Mouse (Mus musculus): ENCODE results near the gene Ccnd3.
A peak's percentile ranks its signal among the peaks of the same experiment; 100 is the strongest.

The Ccnd3 gene

GRCm38 (mm10) chr17:47554621-47555020 lies 49.8 kb downstream of the Ccnd3 start:
- no peak for DNase-seq

DNA sequence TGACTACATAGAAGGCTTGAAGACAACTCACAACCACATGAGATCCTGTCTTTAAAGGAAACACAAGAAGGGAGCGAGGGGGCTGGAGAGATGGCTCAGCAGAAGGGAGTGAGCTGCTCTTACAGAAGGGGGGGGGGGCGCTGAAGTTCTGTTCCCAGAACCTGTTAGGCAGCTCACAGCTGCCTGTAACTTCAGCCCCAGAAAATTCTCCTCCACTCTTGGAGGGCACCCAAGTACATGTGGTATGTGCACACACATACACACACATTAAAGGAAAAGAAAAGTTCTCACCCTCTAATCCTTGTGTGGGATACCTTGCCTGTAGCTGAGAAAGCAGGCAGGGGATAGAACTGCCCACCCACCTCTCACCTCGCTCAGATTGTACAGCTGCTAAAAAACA lies 52.3 kb downstream of the Ccnd3 start:
- no peak for DNase-seq

GRCm38 (mm10) chr17:47559726-47560125 lies 54.9 kb downstream of the Ccnd3 start:
- no peak for DNase-seq

GRCm38 (mm10) chr17:47562875-47563274 lies 58.0 kb downstream of the Ccnd3 start:
- no peak for DNase-seq

DNA sequence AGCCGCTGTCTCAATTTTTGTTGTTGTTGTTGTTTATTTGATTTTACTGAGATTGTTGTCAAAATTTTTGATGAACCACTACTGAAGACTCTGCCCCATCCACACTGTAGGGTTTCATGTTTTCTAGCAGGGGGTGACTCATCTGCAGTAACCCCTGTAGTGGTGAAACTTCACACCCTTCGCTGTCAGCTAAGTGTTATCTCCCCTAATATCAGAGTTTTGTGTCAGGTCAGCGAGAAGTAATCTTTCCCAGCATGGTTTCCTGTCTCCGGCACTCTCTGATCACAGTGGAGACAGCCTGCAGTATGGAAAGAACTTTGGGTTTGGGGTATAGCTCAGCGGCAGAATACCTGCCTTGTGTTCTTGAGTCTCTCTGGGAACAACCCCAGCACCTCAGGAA lies 59.8 kb downstream of the Ccnd3 start:
- no peak for DNase-seq

DNA sequence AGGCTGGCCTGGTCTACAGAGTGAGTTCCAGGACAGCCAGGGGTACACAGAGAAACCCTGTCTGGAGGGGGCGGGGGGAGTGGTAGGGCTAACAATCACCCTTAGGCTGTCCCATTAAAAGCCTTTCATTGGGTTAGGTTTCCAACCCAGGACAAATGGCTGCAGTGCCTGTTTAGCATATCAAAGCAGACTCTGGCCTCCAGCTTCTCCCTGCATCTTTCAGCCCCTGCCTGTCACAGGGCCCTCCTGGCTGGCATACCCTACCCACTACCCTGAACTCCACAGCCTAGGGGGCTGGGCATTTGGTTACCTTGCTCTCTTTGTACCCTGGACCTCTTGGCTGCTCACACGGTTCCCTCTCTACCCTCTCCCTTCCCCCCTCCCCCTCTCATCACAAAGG lies 61.3 kb downstream of the Ccnd3 start:
- DNase-seq, result no peak

DNA sequence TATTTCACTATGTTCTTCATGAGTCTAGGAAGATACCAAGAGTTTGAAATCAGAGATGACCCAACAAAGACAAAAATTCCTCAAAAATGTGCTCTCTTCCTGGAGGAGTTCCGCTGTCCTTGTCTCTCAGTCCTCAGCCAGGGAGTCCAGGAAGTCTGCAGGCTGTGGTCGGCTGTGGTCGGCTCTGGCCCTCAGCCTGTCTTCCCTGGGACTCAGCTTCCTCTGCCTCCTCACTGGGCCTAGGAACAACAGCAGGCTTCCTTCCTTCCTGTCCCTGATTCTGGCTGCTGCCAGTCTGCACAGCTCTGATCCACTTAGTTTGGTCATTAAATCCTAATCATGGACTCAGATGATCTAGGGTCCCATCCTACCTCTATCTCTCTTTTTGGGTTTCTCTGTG lies 62.4 kb downstream of the Ccnd3 start:
- peak; percentile 61 for DNase-seq

GRCm38 (mm10) chr17:47568389-47568788 lies 63.5 kb downstream of the Ccnd3 start:
- no peak for DNase-seq

GRCm38 (mm10) chr17:47568951-47569527 lies 64.2 kb downstream of the Ccnd3 start:
- no peak for DNase-seq

DNA sequence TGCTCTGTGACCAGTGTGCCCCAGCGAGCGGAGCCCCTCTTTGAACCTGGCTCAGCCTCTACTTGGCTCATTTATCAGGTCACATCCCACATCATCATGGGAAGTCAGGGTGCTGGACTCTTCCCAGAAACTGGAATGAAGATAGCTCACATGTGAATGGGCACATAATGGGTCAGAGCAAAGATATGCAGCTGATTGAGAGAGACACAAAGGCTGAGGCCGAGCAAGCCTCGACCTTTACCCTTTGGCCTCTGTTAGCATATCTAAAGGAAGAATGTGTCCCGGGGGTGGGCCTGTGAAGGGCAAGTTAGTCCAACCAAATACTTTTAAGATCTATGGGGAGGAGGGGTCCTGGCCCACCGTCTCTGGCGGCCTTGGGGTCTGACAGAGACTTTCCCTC lies 66.8 kb downstream of the Ccnd3 start:
- no peak for DNase-seq

DNA sequence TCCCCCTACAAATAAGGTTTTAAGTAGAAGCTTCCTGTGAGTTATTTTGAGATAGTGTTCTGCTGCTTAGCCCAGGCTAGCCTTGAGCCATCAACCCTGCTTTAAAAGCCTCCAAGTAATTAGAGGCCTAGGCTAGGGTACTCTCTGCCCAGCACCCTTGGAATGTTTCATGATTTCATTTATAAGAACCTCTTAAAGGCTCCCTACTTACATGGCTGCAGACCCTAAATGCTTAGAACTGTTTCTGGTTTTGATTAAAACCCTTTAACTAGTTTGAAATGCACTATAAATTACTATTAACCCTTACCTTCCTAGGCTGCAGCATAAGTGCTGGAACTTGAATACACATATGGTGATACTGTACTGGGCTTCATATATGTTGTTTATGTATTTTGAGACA lies 67.6 kb downstream of the Ccnd3 start:
- no peak for DNase-seq

GRCm38 (mm10) chr17:47574028-47574427 lies 69.2 kb downstream of the Ccnd3 start:
- DNase-seq, result no peak

DNA sequence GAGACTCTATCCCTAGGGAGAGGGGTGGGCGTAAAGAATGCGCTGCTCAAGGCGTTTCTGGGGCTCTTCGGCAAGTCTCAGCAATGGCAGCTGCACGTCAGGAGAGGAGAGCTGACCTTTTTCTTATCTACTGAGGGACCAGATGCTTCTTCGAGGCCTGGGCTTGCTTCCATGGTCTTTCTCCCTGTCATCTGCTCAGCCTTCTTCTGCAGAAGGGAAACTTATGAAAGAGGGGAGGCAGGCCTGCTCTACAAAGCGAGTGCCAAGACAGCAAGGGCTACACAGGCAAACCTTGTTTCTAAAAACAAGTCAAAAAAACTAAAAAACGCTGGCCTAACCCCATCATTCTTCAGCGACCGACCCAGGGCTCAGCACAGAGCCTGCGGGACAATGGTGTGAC lies 70.0 kb downstream of the Ccnd3 start:
- no peak for DNase-seq

- no peak for DNase-seq
Measured at GRCm38 (mm10) chr17:47578655-47579054, 73.8 kb downstream of the Ccnd3 start.

DNA sequence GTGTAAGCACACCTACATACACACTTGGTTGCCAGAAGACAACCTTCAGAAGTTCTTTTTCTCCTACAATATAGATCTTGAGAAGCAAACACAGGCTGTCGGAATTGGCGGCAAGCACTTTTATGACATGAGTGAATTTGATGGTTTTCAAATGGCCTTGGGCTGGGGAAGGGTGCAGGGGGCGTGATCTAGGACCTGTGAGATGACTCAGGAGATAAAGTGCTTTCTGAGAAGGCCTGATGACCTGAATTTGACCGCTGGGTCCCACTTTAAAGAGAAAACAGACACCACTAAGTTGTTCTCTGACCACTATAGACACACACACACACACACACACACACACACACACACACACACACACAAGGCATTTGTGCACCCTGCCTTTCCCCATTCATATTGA lies 76.1 kb downstream of the Ccnd3 start:
- DNase-seq, result no peak

DNA sequence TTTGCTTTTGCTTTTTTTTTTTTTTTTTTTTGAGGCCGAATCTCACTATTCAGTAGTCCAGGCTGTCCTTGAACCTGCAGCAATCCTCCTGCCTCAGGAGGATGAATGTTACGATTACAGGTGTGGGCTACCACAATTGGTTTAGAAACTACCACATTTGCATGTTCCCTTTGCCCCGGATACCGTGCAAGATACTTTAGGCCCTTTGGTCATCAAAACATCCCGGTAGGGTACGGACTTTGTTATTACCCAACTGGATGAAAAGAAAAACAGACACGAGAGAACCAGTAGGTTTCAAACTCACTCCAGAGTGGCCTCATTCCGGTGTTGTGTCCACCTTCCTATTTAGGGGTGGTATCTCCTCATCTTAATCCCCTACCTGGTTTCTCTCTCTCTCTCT lies 83.7 kb downstream of the Ccnd3 start:
- no peak for DNase-seq

- no peak for DNase-seq
Measured at GRCm38 (mm10) chr17:47591073-47591472, 86.2 kb downstream of the Ccnd3 start.

DNA sequence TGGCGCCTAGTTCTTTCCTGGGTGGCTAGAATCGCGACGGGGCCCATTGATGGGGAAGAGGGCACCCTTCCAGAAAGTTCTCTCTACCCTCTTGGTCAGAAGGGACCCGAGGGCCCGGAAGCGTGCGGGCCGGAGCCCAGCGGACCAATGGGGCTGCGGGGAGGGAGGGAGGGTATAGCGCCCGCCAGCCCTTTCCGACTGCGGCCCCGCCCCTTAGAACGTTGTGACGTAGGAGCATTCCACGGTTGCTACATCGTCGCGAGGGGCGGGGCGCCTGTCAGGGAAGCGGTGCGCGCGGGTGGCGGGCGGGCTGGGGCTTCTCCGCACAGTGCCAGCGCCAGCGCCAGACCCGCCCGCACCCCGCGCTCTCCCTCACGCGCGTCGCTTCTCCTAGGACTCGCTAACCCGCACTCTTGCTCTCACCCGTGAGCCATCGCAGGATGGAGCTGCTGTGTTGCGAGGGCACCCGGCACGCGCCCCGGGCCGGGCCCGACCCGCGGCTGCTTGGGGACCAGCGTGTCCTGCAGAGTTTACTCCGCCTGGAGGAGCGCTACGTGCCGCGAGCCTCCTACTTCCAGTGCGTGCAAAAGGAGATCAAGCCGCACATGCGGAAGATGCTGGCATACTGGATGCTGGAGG lies 88.5 kb downstream of the Ccnd3 start:
- DNase-seq, result peak; percentile 90

GRCm38 (mm10) chr17:47593854-47594182 lies 89.0 kb downstream of the Ccnd3 start:
- DNase-seq, result no peak

DNA sequence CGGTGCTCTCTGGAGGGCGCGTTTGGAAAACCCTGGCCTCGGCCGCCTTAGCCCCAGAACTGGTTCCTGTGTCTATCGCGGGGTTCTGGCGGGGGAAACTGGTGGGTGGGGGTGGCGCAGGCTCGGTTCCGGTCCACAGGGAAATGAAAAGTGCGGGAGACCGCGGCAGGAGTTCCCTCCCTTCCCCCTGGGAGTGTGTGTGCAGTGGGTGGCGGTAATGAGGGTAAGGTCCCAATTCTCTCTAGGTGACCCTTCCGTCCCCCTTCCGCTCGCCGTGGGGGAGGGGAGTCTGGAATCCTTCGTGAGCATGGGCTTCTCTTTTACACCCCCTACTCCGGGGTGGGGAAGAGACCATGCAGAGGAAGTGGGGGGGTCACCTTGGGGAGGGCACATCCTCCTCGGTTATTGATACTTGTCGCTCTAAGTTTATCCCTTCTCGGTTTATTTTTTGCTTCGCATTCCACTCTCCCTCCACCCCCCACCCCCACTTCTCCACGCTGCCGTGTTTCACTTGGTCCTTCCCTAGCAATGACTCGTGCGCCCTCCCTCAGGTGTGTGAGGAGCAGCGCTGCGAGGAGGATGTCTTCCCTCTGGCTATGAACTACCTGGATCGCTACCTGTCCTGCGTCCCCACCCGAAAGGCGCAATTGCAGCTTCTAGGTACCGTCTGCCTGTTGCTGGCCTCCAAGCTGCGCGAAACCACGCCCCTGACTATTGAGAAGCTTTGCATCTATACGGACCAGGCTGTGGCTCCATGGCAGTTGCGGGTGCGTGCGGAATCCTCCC lies 89.5 kb downstream of the Ccnd3 start:
- peak; percentile 59 for DNase-seq

DNA sequence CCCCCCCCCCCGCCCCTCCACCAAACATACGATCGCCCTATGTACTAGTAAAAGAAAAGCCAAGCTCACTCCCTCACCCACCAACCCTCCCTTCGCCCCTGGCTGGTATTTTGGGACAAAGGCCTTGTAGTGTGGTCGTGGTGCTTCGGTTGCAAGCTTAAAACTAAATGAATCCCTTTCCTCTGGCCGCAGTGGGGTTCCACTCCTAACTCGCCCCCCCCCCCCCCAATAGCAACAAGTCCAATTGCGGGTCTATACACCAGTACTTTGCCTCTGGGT lies 90.1 kb downstream of the Ccnd3 start:
- DNase-seq, result no peak

DNA sequence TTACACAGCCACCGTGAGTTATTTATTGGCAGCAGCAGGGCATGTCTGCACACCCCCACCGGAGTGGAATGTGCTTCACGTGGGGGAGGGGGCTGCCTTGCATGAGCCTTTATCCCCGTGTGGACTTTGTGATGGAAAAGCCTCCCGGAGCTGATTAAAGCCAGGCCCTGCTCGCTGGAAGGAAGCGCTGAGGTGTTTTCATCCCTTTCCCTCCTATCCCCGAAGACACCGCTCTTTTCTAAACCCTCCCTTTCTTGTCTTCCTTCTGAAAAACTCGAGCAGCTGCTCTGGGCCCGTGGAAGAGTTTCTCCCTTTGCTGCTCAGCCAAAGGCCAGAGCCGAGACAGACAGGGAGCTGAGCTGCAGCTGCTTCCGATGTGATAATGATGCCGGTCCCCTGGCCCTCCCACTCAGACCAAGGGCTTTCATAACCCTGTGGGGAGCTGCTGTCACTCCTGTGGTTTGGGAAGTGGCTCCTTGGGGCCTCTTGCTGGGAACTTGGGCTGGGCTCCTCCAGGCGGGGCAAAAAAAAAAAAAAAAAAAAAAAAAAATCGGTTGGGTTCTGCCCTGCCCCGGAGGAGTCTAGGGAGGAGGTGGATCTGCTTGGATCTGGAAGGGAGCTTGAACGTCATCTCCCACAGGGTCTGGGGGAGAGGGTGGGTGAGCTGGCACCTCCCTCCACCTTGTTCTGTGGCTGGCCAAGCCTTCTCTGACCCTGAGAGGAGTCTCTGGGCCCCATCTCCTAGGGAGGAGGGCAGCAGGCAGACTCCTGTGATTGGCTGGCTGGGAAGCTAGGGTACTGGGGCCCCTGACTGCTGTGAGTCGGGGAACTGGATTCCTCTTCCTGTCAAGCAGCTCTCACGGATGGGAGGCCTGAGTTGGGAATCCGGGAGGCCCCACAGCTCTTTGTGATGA lies 90.7 kb downstream of the Ccnd3 start:
- DNase-seq, result peak; percentile 81

GRCm38 (mm10) chr17:47596162-47596838 lies 91.4 kb downstream of the Ccnd3 start:
- no peak for DNase-seq

All from kidney, adult 11 months (tissue).